Mouse (Mus musculus) ovary, postnatal 36 days (tissue): ENCODE measurements at regions not wholly inside any gene's neighbourhood (a gene's known extent, or its start where the extent isn't known, plus 50 kb on each side); places are given as distances from the start of the nearest gene placed in this dataset.

ENCODE experiments used
- DNase-seq: peaks from one replicate; pipeline ENCODE4 v3.0.0; 2022; ENCODE audit warnings: low spot score, mixed read lengths

DNA sequence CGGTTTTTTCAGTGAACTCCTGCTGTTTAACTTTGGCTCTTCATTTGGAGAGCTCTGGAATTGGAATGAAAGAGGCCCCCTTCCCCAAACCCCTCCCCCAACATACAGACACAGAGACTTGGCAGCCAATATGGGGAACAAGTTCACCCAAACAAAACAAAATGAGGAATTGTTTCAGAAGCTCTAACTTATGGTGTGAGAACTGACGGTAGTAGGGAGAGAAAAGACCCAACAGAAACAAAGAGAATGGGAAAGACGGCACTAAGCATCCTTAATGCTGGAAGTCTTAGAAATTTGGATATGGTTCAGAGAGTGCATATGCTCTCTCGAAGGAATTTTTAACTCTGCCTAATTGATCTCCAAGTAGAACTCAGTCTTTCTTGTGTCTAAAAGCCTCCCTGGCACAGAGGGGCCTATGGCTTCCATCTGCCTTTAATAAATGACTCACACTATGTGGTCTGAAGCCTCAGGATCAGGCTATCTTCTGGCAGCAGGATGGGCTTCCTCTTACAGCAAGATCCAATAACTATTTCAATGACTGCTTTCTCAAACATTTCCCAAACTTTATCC lies 438.2 kb upstream of the Map3k7 start:
- DNase-seq = no peak

DNA sequence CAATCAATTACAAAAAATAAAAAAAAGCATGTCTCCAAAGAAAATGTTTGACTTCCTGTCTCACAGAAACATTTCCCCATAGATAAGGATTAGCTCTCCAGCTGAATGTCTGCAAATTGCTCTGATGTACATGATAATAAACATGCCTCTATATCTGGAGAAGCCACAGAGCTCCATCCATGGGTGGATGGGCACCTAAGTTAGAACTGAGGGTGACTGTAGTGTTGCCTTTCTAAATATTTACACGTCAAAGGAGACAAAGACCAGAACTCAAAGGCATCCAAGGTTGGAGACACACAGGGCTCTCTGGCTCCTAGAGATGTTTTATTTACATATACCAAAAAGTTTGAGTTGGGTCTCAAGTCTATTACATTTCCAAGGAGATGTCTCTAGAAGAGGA lies 427.1 kb upstream of the Map3k7 start:
- DNase-seq = no peak

DNA sequence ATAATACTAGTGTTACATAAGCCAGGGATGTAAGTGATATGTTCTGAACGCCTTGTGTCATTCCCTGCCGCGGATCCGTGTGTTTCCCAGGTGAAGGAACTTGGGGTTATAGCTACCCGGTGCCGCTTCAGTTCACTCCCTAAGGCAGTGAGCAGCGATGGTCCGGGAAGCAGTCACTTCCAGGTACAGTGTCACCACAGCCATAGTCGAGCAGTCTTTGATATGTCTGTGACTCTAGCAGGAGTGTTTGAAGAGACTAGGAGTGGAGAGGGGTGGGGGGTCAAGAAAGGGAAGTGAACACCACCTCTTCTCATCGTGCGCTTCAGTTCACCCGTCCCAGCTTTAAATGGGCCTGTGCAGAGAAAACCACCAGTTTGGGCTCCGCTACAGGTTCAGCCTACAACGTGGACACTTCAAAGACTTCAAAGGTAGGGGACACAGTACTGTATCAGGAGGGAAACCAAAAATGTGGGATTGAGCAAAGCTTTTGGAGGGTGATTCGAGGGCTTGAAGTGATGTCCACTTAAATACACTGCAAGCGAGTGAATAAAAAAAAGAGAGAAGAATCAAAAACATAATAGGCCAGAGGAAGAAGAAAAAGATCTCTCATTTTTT lies 410.0 kb upstream of the Map3k7 start:
- no peak for DNase-seq

DNA sequence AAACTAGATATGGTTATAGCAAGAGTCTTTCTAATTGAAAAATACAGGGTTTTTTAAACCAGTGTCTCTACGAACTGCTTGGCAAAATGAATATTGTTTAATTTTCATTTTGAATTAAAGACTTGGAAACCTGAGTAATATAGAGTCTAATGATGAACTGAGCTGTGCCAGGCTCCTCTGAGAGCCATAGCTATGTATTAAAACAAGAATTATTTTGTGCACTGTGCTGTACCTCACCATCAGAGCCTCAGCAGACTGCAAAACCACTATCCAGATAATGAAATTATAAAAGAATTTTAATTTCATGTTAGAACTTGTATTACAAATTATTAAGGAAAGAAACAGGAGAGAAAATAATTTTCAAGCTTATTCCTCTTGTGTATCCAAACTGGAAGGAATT lies 408.8 kb upstream of the Map3k7 start:
- DNase-seq = no peak

DNA sequence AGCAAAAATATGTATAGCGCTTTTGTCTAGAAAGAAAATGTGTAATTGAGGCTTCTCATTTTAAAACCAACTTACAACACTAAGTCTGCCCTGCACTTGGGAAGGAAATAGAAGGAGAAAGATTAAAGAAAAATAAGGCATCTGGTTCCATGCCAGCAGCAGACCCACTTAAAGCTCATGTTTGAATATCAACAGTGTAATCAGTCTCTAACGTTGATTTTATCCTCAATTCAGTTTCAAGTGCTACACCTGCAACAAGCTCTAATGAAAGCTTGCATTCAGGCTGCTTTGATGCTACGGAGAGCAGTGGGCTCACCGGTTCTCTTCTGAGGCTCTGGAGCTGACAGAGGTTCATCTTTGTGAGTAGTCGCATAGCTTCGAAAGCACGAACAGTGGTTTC lies 406.6 kb upstream of the Map3k7 start:
- no peak for DNase-seq

DNA sequence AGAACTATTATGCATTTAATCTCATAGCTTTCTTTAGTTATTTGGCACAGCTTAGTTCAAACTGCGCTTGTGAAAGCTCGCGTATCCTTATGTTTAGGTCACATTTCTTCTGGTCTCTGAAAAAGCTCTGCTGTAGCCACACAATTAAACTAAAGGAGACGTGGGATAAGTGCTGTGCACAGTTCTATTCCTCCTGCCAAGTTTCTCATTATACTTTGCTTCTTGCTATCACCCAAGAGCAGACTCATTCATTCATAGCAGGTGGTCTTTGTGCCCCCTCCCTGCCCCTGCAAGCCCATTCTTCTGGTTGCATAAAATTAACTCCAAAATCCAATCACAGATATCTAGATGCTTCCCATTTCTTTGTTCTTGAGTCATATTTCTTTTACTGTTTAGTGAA lies 403.6 kb upstream of the Map3k7 start:
- no peak for DNase-seq

DNA sequence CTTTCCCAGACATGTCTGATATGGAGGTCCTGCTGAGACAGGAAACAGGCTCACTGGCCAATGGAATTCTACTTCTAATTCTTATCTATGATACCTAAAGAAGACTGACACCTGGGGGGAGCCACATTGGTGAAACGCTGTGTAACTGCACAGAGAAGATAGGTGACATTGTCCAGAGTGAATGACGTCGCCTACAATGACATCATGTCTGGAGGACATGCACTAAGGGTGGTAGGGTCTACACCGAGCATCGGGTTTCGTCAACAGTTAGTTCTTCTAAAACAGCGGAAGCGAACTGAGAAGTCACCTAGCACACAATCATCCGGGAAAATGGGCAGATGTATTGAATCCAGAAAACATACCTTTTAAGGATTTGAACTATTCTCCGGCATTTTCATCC lies 402.7 kb upstream of the Map3k7 start:
- no peak for DNase-seq

DNA sequence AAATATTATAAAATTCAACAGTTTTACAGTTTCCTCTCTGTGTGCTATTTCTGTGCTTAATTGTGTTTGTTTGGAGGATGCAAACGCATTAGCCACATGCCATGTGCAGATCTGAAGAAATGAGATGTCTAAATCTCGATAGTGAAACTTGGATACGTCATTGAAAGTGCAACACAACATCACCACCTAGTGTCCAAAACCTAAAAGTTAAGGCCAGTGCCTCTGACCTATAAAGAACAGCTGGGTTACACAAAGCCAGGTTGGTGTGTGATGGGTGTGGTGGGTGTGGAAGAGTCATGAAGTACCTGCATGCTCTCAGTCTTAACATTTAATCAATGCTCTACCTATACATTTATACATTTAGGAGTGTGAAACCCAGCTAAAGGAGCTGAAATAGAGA lies 402.1 kb upstream of the Map3k7 start:
- DNase-seq = no peak

DNA sequence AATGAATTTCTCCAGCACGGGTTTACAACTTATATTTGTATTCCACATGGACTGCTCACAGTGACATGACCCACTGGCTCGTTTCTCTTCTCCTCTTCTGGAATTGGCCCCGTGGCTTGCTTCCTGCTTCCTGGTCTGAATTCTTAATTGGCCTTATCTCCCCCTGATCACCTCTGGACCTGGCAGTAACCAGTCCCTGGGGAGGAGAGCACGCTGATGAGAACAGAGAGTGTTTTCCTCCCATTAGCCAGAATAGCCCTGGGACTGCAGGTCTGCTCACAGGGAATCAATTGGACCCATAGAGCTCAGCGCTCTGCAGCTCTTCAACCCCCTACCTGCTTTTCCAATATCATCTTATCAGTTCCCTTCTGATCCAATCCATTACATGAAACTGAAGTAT lies 397.7 kb upstream of the Map3k7 start:
- DNase-seq = no peak

DNA sequence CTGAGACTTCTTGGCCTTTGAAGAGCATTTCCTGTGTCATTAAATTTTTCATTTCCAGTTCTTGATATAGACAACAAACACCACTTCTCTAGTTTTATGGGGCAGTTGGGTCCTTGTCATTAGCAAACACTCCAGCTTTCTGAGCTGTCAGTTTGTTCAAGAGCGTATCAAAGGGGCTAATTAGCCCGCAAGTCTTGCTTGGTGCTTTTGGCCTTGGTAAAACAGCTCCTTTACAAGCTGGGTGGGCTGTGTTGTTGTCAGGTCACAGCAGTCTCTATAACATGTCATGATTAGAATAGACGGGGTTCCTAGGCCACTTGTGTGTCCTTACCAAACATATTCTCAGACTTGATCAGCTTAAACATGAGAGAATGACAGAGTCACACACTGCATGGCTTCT lies 397.1 kb upstream of the Map3k7 start:
- DNase-seq = no peak

DNA sequence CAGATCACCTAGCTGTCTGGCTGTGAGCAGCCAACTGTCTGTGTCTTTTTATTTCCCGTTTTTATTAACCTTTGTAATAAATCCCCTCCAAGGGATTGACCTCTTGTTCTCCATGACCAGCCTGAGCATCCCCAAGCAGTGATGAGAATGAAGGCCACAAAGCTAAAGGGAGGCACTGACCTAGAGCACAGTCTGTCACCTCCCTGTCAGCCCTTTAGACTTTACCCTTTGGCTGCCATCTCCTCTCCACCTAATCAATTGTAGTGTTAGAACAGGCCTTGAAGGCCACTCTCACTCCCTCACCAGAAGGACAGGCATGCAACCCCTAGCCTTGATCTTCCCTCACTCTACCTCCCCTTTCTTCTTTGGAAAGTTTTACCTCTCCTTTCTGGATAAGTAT lies 394.2 kb upstream of the Map3k7 start:
- no peak for DNase-seq

DNA sequence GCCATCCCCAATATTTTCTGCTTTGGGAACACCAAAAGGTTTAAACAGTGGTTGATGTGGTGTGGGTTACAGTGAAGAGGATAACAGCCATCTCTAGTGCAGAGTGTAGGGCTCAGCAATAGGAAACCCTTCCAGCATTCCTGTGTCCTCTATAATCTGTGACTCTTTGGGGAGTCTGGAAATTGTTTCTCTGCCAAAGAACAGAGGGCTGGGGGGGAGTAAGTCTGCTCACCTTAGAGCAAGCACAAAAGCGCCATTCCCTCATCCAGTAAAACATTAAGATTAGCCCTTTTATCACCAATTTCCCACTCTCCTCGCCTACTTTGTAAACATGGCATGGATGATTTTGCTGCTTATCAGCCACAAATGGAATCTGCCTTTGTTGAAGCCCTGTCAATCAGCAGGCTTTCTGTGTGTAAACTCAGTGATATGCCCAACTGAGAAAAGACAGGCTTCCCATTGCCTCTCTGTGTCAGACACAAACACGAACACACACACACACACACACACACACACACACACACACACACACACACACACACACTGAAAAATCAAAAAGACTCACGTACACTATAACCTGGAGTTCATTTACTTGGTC lies 386.8 kb upstream of the Map3k7 start:
- DNase-seq = no peak

DNA sequence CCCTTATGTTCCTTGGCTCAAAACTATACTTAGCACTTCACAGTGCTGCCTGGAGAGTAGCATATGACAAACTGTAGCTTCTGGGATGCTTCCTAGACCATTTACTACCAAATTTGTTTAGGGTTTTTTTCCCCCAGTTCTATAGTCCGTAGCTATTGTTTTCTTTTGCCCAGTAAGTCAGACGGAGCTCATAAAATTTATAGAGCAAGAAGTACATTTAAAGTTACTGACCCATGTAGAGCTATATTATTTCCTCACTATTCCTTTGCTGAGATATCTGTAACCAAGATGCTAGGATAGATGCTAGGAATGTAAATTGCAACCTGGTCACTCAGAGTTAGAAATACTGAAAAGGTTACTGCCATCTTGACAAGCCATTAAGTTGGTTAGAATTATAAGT lies 380.4 kb upstream of the Map3k7 start:
- DNase-seq = no peak

DNA sequence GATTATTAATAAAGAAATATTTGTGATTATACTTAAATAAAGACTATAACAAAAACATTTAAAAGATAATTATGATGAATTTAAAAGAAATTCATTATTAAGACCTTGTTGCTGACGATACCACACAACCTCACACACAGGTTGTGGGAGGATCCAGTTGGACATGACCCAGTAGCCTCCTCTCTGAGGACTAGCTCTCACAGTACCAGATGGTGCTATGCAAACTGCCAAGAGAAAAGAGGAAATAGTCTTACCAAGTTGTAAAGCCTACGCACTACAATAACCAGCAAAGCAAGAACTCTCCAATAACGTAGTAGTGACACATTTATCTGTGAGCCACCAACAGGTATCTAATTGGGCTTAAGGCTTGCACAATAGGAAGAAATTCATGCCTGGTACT lies 379.7 kb upstream of the Map3k7 start:
- no peak for DNase-seq

DNA sequence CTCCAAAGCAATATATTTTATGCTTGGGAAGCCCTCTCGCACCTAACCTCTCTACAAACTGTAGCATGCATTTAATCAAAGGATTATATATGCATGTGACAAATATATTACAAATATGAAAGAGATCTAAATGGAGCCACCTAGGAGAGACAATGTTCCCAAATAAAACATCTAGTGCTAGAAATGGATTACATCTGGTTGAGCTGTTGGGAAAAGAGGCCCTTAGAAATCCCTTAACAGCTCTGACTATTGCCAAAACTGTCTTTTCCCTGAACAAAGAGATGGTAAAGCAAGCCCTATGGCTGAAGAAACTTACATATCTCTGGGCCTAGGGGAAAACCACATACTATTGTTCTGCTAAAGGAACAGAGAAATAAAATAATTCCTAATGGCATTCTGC lies 369.8 kb upstream of the Map3k7 start:
- no peak for DNase-seq

DNA sequence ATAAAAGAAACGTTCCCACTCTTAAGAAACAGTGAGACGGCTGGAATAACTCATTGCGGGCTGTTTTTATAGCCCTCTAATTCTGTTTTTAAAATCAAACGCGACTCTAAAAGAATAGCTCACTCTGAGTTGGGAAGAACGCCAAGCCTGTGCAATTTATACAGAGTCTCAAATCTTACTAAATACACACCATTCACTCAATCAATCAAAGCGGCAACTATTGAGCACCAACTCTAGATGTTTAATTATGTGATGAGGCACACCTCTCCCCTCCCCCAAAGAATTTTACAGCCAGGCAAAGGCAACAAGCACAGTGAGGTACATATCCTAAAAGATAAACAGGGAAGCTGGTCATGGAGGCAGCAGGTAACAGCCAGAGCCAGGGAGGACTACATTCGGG lies 362.4 kb upstream of the Map3k7 start:
- DNase-seq = no peak

DNA sequence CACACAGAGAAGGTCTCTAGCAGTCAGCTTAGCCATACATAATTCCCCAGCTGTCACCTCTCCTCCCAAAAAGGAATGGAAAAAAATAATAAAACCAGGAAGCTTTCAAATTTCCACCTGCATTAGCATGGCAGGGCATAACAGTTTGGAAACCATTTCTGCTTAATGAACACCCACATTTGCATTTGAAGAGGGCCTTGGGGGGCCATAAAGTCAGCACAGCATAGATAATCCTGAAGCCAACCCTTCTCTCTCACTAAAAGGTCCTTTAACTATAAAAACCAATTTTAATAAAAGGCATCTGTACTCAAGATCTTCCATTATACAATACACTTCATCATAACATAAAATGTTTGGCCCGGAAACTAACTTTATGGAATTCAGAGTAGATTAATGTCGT lies 360.1 kb upstream of the Map3k7 start:
- no peak for DNase-seq

DNA sequence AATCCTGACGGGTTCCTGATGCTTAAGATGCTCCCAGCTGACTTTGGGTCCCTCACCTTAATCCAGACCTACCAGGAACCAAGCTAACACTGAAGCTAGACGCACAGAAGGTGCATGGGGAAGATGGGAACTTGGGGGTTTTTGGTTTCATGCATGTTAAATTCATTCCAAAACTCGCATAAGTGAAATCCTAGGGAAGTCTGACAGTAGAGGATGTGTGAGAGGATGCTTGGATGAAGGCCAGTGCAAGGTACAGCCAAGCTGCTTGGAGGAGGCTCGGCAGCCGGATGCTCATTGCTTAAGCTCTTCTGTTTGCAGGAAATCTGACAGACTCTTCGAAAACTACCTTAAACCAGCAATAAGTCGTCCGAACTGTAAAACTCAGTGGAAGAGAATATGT lies 355.1 kb upstream of the Map3k7 start:
- DNase-seq = no peak

DNA sequence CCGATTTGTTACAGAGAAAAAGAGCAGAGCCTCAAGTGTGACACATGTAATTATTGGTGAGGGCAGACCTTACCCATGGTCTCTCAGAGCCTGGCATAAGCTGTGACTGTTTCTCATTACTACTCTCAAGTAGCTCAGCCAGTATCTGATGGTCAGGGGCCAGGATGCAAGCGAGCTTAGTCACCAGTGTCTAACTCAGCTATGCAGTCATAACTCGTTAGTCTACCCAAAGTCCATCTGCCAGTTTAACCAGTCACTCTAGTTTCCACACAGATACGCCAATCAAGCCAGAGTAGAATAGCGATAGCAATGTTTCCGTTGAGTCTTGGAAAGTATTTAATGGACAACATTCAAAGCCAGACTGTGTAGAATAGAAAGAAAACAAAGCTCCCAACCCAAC lies 354.3 kb upstream of the Map3k7 start:
- no peak for DNase-seq

DNA sequence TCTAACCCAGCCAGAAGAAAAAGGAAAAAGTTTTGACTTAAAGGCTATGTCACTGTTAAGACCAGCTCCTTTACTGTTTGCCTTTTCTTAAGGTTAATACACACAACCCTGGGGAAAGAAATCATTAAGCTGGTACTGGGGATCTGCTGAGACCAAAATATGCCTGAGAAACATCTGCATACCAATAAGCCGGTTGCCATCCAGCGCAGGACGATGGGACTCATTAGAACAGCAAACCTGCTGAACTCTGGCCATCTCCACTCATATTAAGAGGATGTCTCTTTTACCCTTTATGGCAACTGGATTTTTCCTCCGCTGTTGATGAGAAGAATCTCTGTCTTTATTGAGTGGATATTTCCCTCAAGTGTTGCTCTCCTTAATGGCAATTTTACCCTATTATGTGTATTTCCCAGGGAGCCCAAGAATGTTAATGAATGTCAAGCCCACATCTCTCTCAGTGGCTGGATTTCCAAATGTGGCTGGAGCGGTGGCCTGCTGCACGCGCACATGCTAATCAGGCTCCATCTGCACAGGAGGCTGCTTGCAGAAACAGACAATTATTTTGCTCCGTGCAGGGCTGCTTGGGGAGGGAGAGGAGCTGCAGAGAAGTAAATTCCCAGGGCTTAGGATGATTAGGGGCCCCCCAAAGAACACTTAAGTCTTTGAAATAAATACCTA lies 351.6 kb upstream of the Map3k7 start:
- DNase-seq = no peak

DNA sequence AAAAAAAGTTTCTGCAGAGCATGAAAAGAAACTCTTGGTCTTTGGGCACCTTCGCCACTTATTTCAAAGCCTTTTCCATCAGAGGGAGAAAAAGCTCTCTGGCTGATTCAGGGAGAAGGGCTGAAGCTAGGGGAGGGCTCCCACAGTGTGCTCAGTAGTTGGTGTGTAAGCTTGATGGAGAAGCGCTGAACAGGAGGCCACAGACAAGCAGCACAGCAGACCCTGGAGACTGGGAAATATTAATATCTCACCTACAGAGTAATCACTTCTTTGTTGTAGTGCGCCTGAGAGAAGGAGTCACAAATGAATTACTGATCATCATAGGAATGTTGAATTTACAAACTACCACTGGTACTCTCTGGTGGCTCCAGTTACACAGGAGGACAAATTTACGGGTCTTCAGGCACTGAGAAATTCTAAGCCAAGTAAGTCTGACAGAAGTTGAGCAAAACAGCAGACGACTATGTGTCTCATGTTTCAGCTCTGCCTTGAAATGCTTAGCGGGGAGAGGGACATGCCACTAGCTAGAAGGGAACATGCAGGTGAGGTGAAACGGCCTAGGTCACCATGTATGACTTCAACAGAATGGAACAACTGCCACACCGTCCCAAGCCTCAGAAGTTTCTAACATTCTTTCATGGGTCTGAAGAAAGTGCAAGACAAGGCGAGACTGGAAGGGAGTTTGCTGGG lies 350.9 kb upstream of the Map3k7 start:
- DNase-seq = no peak

DNA sequence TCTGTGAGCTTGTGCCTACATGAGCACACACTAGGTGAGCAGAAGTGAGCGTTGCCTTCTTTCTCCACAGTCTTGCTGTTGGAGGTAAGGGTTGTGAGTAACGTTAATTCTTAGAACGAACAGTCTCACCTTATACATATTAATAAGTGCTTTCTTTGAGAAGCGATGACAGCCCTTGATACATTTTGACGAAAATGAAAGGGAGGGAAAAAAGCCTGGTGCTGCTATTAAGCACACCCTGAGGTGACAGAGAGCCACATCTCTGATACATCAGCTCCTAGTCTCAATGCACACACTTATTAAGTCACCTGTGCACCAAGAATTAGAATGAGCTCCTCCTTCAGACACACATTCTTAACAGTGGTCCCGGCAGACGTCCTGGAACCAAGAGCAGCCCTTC lies 346.3 kb upstream of the Map3k7 start:
- DNase-seq = no peak

DNA sequence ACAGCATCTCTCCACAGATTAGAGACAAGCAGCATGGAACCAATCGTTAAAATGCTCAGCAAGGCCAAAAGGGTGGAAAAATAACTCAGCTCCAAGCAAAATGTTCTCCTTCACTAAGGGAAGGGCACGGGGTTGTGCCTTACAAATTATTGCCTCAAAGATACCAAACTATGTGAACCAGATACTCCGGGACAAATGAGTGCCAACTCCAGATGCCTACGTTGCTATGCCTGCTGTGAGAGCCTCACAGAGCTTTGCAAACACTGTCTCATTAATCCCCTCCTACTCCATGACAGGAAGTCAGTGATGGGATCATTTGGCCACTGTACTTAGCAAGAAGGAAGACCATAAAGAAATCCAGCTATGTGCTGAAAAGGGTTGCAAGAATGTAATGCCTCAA lies 345.9 kb upstream of the Map3k7 start:
- DNase-seq = no peak
